Mouse (Mus musculus) hindlimb bud, embryonic 11.5 days (tissue): ENCODE data around the gene Nek9.

Experiments
- DNase-seq: peaks from one replicate; pipeline ENCODE4 v3.0.0-alpha.2; 2012; ENCODE audit warnings: low read depth, low spot score; ENCODE audit errors: extremely low spot score

Nek9 gene

GRCm38 (mm10) chr12:85266248-85266647 lies 72.9 kb downstream of the Nek9 start:
- no peak for DNase-seq

GRCm38 (mm10) chr12:85264940-85265339 lies 74.2 kb downstream of the Nek9 start:
- DNase-seq: no peak

- DNase-seq: no peak
Observed at GRCm38 (mm10) chr12:85264531-85264930, 74.6 kb downstream of the Nek9 start.

- no peak for DNase-seq
Observed at GRCm38 (mm10) chr12:85263190-85263589, 76.0 kb downstream of the Nek9 start.

- no peak for DNase-seq
Observed at GRCm38 (mm10) chr12:85262489-85262888, 76.7 kb downstream of the Nek9 start.

GRCm38 (mm10) chr12:85257008-85257639 lies 82.0 kb downstream of the Nek9 start:
- DNase-seq: no peak

- no peak for DNase-seq
Observed at GRCm38 (mm10) chr12:85256074-85256751, 82.9 kb downstream of the Nek9 start.

- DNase-seq: no peak
Observed at GRCm38 (mm10) chr12:85252083-85252482, 87.1 kb downstream of the Nek9 start.
